Mouse (Mus musculus) adipocyte (in vitro differentiated cells): ENCODE data around the gene Akp3.

Source experiments
- DNase-seq: peaks from one replicate; pipeline ENCODE4 v3.0.0-alpha.2; 2016; ENCODE audit warnings: low spot score

Akp3 gene

DNA sequence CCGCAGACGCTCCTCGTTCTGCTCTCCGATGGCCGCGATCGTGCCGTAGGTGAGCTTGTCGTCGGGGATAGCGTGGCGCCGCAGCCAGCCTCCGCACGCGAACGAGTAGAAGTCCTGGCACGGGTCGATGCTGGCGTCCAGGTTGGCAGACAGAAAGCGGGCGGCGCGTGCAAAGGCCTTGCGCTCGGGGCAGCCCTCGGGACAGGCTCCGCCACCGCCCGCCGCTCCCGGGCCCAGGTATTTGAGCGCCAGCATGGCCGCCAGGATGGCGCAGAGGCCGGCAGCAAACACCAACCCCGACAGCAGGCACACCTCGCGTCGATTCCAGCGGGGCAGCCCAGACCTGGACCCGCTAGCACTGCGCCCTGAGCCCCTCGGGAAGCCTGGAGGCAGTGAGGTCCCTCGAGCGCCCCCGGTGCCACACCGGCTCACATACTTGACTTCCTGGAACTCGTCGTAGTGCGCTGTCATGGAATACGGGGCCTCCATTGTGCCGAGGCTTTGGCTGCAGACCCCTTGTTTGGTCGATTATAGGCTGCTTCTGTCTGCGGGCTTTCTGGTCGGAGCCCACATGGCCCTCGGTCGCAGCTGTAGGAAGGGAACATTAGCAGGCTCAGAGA, 29.8 kb downstream of the Akp3 start:
- DNase-seq = no peak

DNA sequence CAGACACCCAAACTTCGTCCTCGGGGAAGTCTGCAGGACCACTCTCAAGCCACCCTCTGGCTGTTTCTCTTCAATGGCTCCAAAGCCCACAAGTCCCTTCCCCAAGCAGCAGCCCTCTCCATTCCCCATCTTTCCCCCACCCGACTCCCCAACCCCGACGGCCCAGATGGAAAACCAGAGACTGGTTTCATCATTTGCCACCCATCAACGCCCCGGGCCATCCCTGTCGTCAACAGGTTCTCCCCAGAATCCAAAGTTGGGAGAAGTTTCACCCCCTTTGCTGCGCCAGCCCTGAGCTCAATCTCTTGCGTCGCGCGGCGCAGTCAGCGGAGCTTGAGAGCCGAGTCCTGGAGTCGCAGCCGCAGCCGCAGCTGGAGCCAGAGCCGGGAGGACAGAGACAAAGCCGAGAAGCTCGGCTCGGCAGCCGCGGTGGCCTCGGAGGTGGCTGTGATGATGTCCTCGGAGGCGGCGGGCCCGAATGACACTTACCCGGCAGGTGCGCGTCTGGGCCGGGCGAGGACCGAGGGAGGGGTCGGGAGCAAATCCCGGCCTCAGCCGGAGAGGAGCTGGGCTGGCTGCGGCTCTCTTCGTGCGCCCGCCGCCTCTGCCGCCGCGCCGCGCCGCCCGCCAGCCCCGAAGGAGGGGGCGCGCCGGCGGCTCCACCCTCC, 30.9 kb downstream of the Akp3 start:
- no peak for DNase-seq

DNA sequence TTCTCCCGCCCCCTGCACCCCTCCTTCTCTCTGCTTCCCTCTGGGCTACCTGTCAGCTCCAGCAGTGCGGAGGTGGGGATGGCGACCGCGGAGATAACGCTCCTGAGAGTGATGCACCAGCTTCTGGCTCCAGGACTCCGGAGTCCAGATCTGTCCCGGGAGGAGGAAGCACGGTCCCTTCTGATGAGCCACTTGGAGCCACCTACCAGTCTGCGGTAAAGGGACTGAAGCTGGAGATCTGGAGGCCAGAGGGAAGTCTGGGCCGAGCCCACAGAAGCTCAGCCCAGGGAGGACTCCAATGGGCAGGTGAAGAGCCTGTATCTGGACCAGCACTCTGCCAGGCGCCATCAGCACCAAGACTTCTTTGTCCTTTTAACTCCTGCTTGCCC, 31.4 kb downstream of the Akp3 start, which contains the start of gene Ecel1:
Gene Ecel1, minus strand, starts transcription at position 323 of the 389 bp plus-strand sequence.
- DNase-seq = no peak

DNA sequence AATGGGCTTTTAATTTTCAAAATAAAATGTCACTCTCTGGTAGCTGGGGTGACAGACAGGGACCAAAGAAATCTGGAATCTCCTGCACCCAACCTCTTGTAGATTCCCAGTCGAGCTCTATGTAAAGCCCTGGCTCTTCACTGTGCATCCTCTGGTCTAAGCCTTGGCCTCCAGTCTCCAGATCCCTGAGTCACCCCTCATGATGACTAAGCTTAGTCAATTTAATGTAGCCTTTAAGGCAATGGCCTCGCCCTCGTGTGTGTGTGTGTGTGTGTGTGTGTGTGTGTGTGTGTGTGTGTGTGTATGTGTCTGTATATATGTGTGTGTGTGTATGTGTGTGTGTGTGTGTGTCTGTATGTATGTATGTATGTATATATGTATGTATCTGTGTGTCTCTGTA, 34.6 kb downstream of the Akp3 start:
- DNase-seq = no peak

DNA sequence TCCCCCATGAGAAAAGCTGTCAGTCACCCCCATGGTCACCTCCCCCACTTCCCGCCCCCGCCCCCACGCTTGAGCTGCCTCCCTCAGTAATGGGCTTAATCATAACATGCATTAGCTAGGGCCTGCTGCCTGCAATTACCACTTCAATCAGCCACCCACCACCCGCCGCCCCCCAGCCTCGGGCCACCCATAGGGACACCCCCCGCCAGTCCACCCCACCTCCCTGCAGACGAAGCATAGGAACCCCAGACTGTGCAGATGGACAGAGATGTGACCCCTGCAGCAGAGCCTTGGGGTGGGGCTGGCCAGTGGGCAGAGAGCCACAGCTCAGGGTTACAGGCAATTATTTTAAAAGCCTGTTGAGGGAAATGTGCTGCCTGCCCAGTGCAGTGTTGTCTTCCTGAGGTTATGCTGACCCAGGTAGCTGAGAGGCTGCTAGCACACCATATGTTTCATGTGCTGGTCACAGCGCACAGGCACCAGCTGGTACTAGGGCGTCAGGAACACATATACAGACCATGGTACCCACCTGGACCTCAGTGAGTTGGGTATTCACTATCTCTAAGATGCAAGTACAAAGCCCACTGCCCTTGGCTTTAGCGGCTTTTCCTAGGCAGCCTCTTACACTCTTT, 39.5 kb downstream of the Akp3 start:
- no peak for DNase-seq

DNA sequence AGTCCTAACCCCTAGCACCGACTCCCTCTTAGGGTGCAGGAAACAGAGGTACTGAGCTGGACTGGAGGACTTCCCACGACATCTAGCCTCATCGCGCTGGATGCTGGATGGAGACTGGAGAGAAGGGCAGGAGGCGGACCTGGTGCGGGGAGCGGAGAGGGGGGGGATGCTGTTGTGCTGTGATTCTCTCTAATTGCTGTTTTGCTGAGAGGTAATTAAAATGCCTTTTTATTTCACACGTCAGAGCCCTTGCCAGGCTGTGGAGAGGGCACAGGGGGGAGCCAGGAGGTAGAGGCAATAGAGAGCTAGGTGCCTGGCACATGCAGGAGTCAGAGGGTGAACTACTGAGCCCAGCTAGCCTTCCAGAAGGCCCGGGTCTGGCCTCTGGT, 40.0 kb downstream of the Akp3 start:
- DNase-seq = no peak

DNA sequence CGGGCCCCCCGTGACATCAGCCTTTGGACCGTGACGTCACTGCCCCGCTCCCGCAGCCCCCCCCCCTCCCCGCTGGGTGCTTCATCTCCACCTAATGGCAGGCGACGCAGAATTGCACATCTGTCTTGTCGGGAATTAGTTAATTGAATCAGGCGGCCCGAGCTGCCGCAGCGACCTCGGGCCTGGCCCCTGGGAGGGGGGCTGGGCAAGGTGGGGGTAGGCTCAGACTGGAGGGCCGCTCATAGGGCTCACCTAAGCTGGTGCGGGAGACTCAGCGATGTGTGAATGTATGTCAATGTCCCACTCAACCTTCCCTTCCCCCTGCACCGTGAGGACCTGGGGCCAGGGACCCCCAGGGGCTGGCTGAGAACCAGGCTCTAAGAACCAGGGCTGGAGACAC, 45.7 kb downstream of the Akp3 start:
- no peak for DNase-seq

DNA sequence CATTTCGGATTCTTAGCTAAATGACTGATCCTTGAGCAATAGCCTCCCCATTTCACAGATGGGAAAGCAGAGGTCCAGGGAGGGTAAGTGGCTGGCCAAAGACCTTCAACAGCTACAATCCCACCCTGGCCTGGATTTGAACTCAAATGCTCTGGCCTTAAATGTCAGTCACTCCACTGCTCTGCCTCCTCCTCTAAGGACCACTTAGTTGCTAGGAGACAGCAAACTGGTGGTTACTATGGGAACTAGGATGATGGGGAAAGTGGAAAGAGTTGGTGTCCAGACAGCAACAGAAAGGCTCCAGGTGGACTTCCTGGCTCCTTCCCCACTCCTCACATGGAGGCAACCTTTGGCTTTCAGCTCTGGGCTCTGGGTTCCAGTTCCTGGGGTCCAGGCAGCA, 46.5 kb downstream of the Akp3 start:
- DNase-seq = no peak

DNA sequence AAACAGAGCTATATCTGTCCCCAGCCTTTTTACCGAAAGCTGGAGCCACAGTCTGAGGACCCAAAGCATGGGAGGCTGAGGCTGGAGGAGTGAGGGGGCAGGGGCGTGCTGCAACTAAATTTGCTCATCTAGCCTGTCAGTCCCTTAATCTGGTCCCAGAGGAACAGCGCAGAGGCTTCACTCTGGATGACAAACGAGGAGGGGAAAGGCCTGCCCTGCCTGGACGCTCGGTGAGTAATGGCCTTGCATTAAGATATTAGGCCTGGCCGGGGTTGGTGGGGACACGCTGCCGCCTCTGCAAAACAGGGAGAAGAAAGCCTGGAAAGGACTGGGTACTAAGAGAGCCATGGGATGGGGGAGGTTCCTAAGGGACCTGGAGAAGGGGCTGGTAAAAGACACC, 47.5 kb downstream of the Akp3 start:
- no peak for DNase-seq

DNA sequence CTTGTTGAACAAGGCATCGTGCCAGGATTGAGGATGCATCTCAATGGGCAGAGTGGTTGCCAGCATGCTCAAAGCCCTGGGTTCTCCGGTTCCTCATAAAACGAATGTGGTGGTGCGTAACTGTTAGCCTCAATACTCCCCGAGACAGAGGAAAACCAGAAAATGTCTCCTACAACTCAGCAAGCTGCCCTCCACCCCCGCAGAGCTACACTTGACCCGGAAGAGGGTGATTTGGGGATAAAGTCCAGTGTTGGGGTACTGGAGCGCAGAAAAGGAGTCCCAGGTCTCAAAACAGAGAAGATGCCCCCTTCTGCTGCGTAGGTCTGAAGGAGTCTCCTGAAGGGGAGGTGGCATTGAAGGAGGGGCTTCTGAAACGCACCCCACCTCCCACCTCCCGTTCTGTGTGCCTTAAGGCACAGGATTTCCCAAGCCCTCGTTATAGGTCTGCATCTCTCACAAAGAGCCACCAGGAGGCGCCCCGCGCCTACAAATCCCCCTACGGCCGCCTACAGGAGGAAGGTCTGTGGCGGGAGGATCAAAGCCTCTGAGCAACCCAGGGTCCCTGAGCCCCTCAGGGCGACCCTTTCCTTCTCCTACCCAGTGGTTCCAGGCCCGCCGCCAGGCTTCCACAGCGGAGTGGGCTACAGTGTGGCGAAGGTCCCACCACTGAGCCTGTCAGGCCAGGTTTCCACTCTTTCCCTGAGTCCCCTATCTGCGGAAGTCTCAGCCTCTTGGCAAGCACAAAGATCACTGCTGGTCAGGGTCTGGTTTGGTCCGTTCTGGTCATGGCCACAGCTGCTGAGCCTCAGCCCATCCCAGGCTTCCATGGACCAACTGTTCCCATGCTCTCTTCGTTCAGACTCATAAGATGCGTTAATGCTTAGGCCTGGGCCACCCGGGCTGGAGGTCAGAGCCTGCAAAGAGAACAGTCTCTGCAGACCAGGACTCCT, 49.5 kb downstream of the Akp3 start:
- no peak for DNase-seq

DNA sequence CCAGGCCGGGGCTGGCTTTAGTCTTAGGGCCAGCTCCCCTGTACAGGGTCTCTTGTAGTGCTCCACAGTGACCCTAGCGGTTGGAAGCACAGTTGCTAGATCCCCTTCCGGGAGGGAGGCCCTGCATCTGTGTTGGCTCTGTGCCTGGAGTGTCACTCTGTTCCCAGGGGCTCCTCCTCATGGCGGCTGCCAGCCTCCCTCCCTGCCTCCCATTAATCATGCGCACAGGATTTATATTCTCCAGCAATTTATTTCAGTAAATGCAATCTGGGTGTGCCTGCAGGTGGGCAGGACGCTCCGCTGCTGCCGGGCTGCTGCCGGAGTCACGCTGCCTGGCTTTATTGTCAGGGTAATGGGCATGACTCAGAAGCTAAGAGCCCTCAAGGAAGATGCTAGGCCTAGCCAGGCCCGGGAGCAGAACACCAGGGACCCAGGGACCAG, 51.1 kb downstream of the Akp3 start:
- no peak for DNase-seq
